Mouse (Mus musculus) brain, embryonic 14.5 days (tissue): ENCODE measurements around the gene Akt3.

Source experiments
- CTCF ChIP-seq: fragments of 200-500 bp; IDR thresholded peaks from 2 replicates; pipeline ENCODE4 v1.5.1; 2012; ENCODE audit warnings: inconsistent platforms, mild to moderate bottlenecking, moderate library complexity, borderline replicate concordance; ENCODE audit not compliant: insufficient read depth, insufficient read length; ENCODE audit errors: extremely low read depth
- POLR2A ChIP-seq: fragments of 200-500 bp; IDR thresholded peaks from 2 replicates; pipeline ENCODE4 v1.6.1; 2012; ENCODE audit warnings: mild to moderate bottlenecking, inconsistent platforms, borderline replicate concordance; ENCODE audit not compliant: poor library complexity, insufficient read depth, insufficient read length, severe bottlenecking; ENCODE audit errors: extremely low read depth

DNA sequence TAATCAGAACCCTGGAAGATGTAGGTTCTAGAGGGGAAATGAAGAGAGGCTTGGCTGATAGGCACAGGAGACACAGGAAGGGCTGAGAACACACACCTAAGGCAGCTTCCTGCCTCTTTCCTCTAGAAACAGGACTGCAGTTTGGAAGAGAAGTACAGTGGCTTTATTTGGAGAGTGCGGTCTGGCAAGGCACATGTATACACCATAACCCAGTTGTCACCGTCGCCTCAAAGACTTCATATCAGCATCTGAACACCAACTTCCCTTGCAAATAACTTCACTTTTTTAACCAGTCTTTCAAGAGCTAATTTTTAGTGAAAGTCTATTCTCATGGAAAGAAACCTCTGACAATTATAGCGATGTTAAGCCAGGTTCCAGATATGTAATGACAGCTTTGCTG lies 266.5 kb downstream of the Akt3 start:
- no peak for TF ChIP-seq CTCF
- no peak for TF ChIP-seq POLR2A
